Mouse (Mus musculus): ENCODE results near the gene BC061212. TPM values are rescaled to one million over a fixed set of nuclear protein-coding genes. Genes with fewer than 3 reads are reported as not detected.
"Not testable (repeated sequence)": the region's sequence is repeated elsewhere in the genome, so short reads cannot be mapped to it uniquely, and the experiment has no call there.

Gene BC061212
- total RNA-seq (2021), result not detected
- long read RNA-seq, experiment 1, result 0 reads
- long read RNA-seq, experiment 2, result 0 reads

DNA sequence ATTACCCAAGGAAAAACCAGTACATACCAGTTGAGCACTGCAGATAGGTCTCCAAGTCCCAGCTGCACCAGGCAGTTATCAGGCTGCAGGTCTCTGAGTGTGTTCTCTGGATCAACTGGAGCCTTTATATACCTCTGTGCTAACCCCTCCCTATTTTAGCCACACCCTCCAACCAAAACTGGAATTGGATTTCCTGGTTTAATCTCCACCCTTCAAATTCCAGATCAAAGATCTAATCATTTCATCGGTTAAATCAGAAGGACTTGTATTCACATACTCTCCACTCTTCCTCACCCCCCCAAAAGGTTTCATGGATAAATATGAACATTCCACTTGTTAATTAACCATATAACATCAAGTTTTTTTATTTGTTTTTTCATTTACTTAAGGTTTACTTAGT is at the start of gene BC061212:
BC061212 (minus strand) TSS at position 101 of the 400 bp plus-strand sequence.
- not testable (repeated sequence) for DNase-seq

- DNase-seq, result not testable (repeated sequence)
Measured at GRCm38 (mm10) chr5:94076085-94076484, 5.7 kb upstream of the BC061212 start, which contains the start of gene Gm6351. TSS of gene Gm6351 (plus strand) at chr5:94076385.

Other genes with a start within 250 kb of the BC061212 start
- not detected for gene Gm7792, start 226.8 kb downstream of the BC061212 start, total RNA-seq (2021)
- not detected for gene Gm16429, start 141.5 kb downstream of the BC061212 start, total RNA-seq (2021)
- gene Gm6351, start 5.8 kb upstream of the BC061212 start, total RNA-seq (2021), result not detected
- not detected for gene Gm3106, start 147.5 kb upstream of the BC061212 start, total RNA-seq (2021)
- not detected for gene A430089I19Rik, start 236.3 kb upstream of the BC061212 start, total RNA-seq (2021)
- gene Gm6502, start 243.9 kb upstream of the BC061212 start, total RNA-seq (2021), result not detected

Data from adrenal gland, postnatal 10 days (tissue).